Mouse (Mus musculus) testis, adult 2 months (tissue): ENCODE results near the gene Chrne.

Experiments
- CTCF ChIP-seq: fragments of 200-500 bp; IDR thresholded peaks from 2 replicates; pipeline ENCODE4 v1.5.1; 2012; ENCODE audit warnings: low read depth, mild to moderate bottlenecking, inconsistent platforms, low read length, moderate library complexity; ENCODE audit not compliant: control insufficient read depth, insufficient read depth, insufficient replicate concordance
- POLR2A ChIP-seq: fragments of 200-500 bp; IDR thresholded peaks from 2 replicates; pipeline ENCODE4 v1.6.1; 2012; ENCODE audit warnings: low read depth, mild to moderate bottlenecking, inconsistent platforms, low read length, moderate library complexity; ENCODE audit not compliant: control insufficient read depth

- TF ChIP-seq CTCF, result no peak
- no peak for TF ChIP-seq POLR2A
These were observed 16.6 kb upstream of the Chrne start for GRCm38 (mm10) chr11:70635601-70636000.
